Mouse (Mus musculus) embryonic facial prominence, embryonic 15.5 days (tissue): ENCODE results near the gene Dennd1a. TPM values are rescaled to one million over a fixed set of nuclear protein-coding genes. Genes with fewer than 3 reads are reported as not detected.

ENCODE experiments used
- ATAC-seq: fragments of 200-750 bp; cut with Nextera tagmentation; 2 replicates; pipeline ENCODE4 v1.8.0; 2017; ENCODE audit warnings: low read depth, moderate TSS enrichment; ENCODE audit not compliant: insufficient number of reproducible peaks, low FRiP score, low TSS enrichment
- H3K27ac ChIP-seq: fragments of 300-500 bp; sonication (generic); replicated peaks from 2 replicates; pipeline ENCODE4 v1.5.1; 2015; ENCODE audit warnings: mild to moderate bottlenecking, inconsistent platforms
- H3K27me3 ChIP-seq: fragments of 300-500 bp; sonication (generic); 2 replicates; pipeline ENCODE4 v1.6.1; 2015; ENCODE audit warnings: inconsistent platforms
- H3K36me3 ChIP-seq: fragments of 300-500 bp; sonication (generic); 2 replicates; pipeline ENCODE4 v1.6.1; 2015; ENCODE audit warnings: mild to moderate bottlenecking, inconsistent platforms
- H3K4me1 ChIP-seq: fragments of 300-500 bp; sonication (generic); 2 replicates; pipeline ENCODE4 v1.6.1; 2015; ENCODE audit warnings: inconsistent platforms
- H3K4me2 ChIP-seq: fragments of 300-500 bp; sonication (generic); replicated peaks from 2 replicates; pipeline ENCODE4 v1.6.1; 2015; ENCODE audit warnings: mild to moderate bottlenecking, inconsistent platforms
- H3K4me3 ChIP-seq: fragments of 300-500 bp; sonication (generic); replicated peaks from 2 replicates; pipeline ENCODE4 v1.5.1; 2015; ENCODE audit warnings: mild to moderate bottlenecking, inconsistent platforms
- H3K9ac ChIP-seq: fragments of 300-500 bp; sonication (generic); 2 replicates; pipeline ENCODE4 v1.6.1; 2015; ENCODE audit warnings: inconsistent platforms
- H3K9me3 ChIP-seq: fragments of 300-500 bp; sonication (generic); replicated peaks from 2 replicates; pipeline ENCODE4 v1.6.1; 2016; ENCODE audit warnings: inconsistent platforms
- WGBS: fragments of 180-500 bp; shearing (Covaris S2); methylation state at CpG from one replicate; pipeline ENCODE4 v1.1.7; 2015; 5-methylcytosine and 5-hydroxymethylcytosine counted together
- polyA plus RNA-seq: library from polyadenylated mRNA; unstranded; fragments of >200 nt; fragmentation: Nextera tagmentation; extraction: Ambion mirVana; gene quantifications from 2 replicates; pipeline ENCODE4 v1.2.1, GENCODE M21; 2015

Gene Dennd1a
- polyA plus RNA-seq, 1 experiment from 2014 or later, result 15.8 TPM

- no peaks in the 10 kb centered on the region for H3K27me3 ChIP-seq
- no peak overlapping the region for H3K9ac ChIP-seq
- H3K27ac ChIP-seq, result peak overlapping the region; percentile 17; the same call in 1 of the 2 replicates
- H3K4me2 ChIP-seq, result no peak overlapping the region
- H3K4me3 ChIP-seq, result no peak overlapping the region
- no peaks in the 10 kb centered on the region for H3K9me3 ChIP-seq
- no peaks in the 10 kb centered on the region for H3K36me3 ChIP-seq
- 18% methylated on average over 9 of the region's 9 CpGs for WGBS
- ATAC-seq, result no peak
- H3K4me1 ChIP-seq, result no peaks in the 10 kb centered on the region
Observed at GRCm38 (mm10) chr2:38196199-38197060, 90.8 kb downstream of the Dennd1a start.

- no peaks in the 10 kb centered on the region for H3K9me3 ChIP-seq
- no peak overlapping the region for H3K27ac ChIP-seq
- no peak for ATAC-seq
- no peaks in the 10 kb centered on the region for H3K36me3 ChIP-seq
- no peaks in the 10 kb centered on the region for H3K27me3 ChIP-seq
- no peak overlapping the region for H3K9ac ChIP-seq
- 82% methylated on average over 1 of the region's 1 CpGs for WGBS
- H3K4me1 ChIP-seq, result no peaks in the 10 kb centered on the region
- H3K4me3 ChIP-seq, result no peak overlapping the region
- no peak overlapping the region for H3K4me2 ChIP-seq
Observed at GRCm38 (mm10) chr2:38192007-38192406, 95.2 kb downstream of the Dennd1a start.

GRCm38 (mm10) chr2:38191601-38192000 lies 95.6 kb downstream of the Dennd1a start:
- Histone ChIP-seq H3K9ac (no peak overlapping the region), H3K27ac (no peak overlapping the region), H3K9me3 (no peaks in the 10 kb centered on the region), H3K4me3 (no peak overlapping the region), H3K4me2 (no peak overlapping the region), H3K27me3 (no peaks in the 10 kb centered on the region), H3K36me3 (no peaks in the 10 kb centered on the region), H3K4me1 (no peaks in the 10 kb centered on the region)
- ATAC-seq, result no peak

GRCm38 (mm10) chr2:38186438-38186837 lies 100.8 kb downstream of the Dennd1a start:
- H3K27ac ChIP-seq, result no peak overlapping the region
- ATAC-seq, result no peak
- H3K4me1 ChIP-seq, result no peaks in the 10 kb centered on the region
- H3K9me3 ChIP-seq, result no peaks in the 10 kb centered on the region
- 86% methylated on average over 2 of the region's 2 CpGs for WGBS
- no peak overlapping the region for H3K9ac ChIP-seq
- no peak overlapping the region for H3K4me2 ChIP-seq
- no peak overlapping the region for H3K4me3 ChIP-seq
- H3K27me3 ChIP-seq, result no peaks in the 10 kb centered on the region
- no peaks in the 10 kb centered on the region for H3K36me3 ChIP-seq

- Histone ChIP-seq H3K4me2 (no peak overlapping the region), H3K36me3 (no peaks in the 10 kb centered on the region), H3K27me3 (no peaks in the 10 kb centered on the region), H3K4me3 (no peak overlapping the region), H3K9me3 (no peaks in the 10 kb centered on the region), H3K27ac (no peak overlapping the region), H3K4me1 (no peaks in the 10 kb centered on the region), H3K9ac (no peak overlapping the region)
- no peak for ATAC-seq
- 82% methylated on average over 3 of the region's 3 CpGs for WGBS
Observed at GRCm38 (mm10) chr2:38184977-38185376, 102.2 kb downstream of the Dennd1a start.

- no peak overlapping the region for H3K4me2 ChIP-seq
- 76% methylated on average over 1 of the region's 1 CpGs for WGBS
- H3K9me3 ChIP-seq, result no peaks in the 10 kb centered on the region
- no peak overlapping the region for H3K4me3 ChIP-seq
- H3K9ac ChIP-seq, result no peak overlapping the region
- H3K27me3 ChIP-seq, result no peaks in the 10 kb centered on the region
- no peaks in the 10 kb centered on the region for H3K36me3 ChIP-seq
- H3K4me1 ChIP-seq, result no peaks in the 10 kb centered on the region
- no peak for ATAC-seq
- no peak overlapping the region for H3K27ac ChIP-seq
Observed at GRCm38 (mm10) chr2:38183881-38184280, 103.3 kb downstream of the Dennd1a start.

GRCm38 (mm10) chr2:38182283-38182682 lies 104.9 kb downstream of the Dennd1a start:
- WGBS, result 73% methylated on average over 1 of the region's 1 CpGs
- ATAC-seq, result no peak
- no peak overlapping the region for H3K9ac ChIP-seq

GRCm38 (mm10) chr2:38177583-38177978 lies 109.6 kb downstream of the Dennd1a start:
- Histone ChIP-seq H3K9ac (no peak overlapping the region), H3K27ac (no peak overlapping the region), H3K4me1 (no peaks in the 10 kb centered on the region), H3K4me2 (no peak overlapping the region), H3K27me3 (no peaks in the 10 kb centered on the region), H3K36me3 (no peaks in the 10 kb centered on the region), H3K4me3 (no peak overlapping the region), H3K9me3 (no peaks in the 10 kb centered on the region)
- no peak for ATAC-seq

More at GRCm38 (mm10) chr2:38182283-38182682, 104.9 kb downstream of the Dennd1a start:
- Histone ChIP-seq H3K36me3 (no peaks in the 10 kb centered on the region), H3K4me1 (no peaks in the 10 kb centered on the region), H3K4me2 (no peak overlapping the region), H3K9me3 (no peaks in the 10 kb centered on the region), H3K4me3 (no peak overlapping the region), H3K27me3 (no peaks in the 10 kb centered on the region), H3K27ac (no peak overlapping the region)

- 73% methylated on average over 4 of the region's 4 CpGs for WGBS
- Histone ChIP-seq H3K4me1 (no peaks in the 10 kb centered on the region), H3K4me2 (no peak overlapping the region), H3K4me3 (no peak overlapping the region), H3K9ac (no peak overlapping the region), H3K27me3 (no peaks in the 10 kb centered on the region), H3K9me3 (no peaks in the 10 kb centered on the region), H3K27ac (no peak overlapping the region), H3K36me3 (no peaks in the 10 kb centered on the region)
- ATAC-seq, result no peak
Observed at GRCm38 (mm10) chr2:38176870-38177582, 110.2 kb downstream of the Dennd1a start.

GRCm38 (mm10) chr2:38175276-38175675 lies 111.9 kb downstream of the Dennd1a start:
- Histone ChIP-seq H3K9me3 (no peaks in the 10 kb centered on the region), H3K4me2 (no peak overlapping the region), H3K9ac (no peak overlapping the region), H3K4me3 (no peak overlapping the region), H3K27ac (no peak overlapping the region), H3K4me1 (no peaks in the 10 kb centered on the region), H3K27me3 (no peaks in the 10 kb centered on the region), H3K36me3 (no peaks in the 10 kb centered on the region)
- no peak for ATAC-seq

GRCm38 (mm10) chr2:38168606-38169005 lies 118.6 kb downstream of the Dennd1a start:
- Histone ChIP-seq H3K36me3 (no peaks in the 10 kb centered on the region), H3K4me2 (no peak overlapping the region), H3K27me3 (no peaks in the 10 kb centered on the region), H3K9ac (no peak overlapping the region), H3K27ac (no peak overlapping the region), H3K4me3 (no peak overlapping the region), H3K4me1 (no peaks in the 10 kb centered on the region), H3K9me3 (no peaks in the 10 kb centered on the region)
- WGBS, result 82% methylated on average over 3 of the region's 3 CpGs
- no peak for ATAC-seq
